Mouse (Mus musculus) limb, embryonic 14.5 days (tissue): ENCODE measurements around the gene Wwp2. TPM values are rescaled to one million over a fixed set of nuclear protein-coding genes. Genes with fewer than 3 reads are reported as not detected.

Source experiments
- ATAC-seq: fragments of 200-750 bp; cut with Nextera tagmentation; 2 replicates; pipeline ENCODE4 v1.8.0; 2017; ENCODE audit warnings: low read depth, moderate number of reproducible peaks, moderate TSS enrichment; ENCODE audit not compliant: low FRiP score
- DNase-seq: peaks from one replicate; pipeline ENCODE4 v3.0.0-alpha.2; 2015; ENCODE audit warnings: low spot score
- H3K27ac ChIP-seq: fragments of 300-500 bp; sonication (generic); replicated peaks from 2 replicates; pipeline ENCODE4 v1.5.1; 2014; ENCODE audit warnings: low read depth, mild to moderate bottlenecking, low read length, moderate library complexity, mixed read lengths
- H3K27me3 ChIP-seq: fragments of 300-500 bp; sonication (generic); 2 replicates; pipeline ENCODE4 v1.6.1; 2014; ENCODE audit warnings: low read length, mixed read lengths; ENCODE audit not compliant: control insufficient read depth, insufficient read depth
- H3K36me3 ChIP-seq: fragments of 300-500 bp; sonication (generic); 2 replicates; pipeline ENCODE4 v1.6.1; 2014; ENCODE audit warnings: mild to moderate bottlenecking, low read length, moderate library complexity, mixed read lengths; ENCODE audit not compliant: control insufficient read depth, insufficient read depth
- H3K4me1 ChIP-seq: fragments of 300-500 bp; sonication (generic); 2 replicates; pipeline ENCODE4 v1.6.1; 2014; ENCODE audit warnings: antibody characterized with exemption, low read length, mixed read lengths; ENCODE audit not compliant: control insufficient read depth, insufficient read depth
- H3K4me2 ChIP-seq: fragments of 300-500 bp; sonication (generic); replicated peaks from 2 replicates; pipeline ENCODE4 v1.6.1; 2014; ENCODE audit warnings: low read depth, mild to moderate bottlenecking, low read length, moderate library complexity; ENCODE audit not compliant: severe bottlenecking
- H3K4me3 ChIP-seq: fragments of 300-500 bp; sonication (generic); replicated peaks from 2 replicates; pipeline ENCODE4 v1.5.1; 2014; ENCODE audit warnings: low read length
- H3K9ac ChIP-seq: fragments of 300-500 bp; sonication (generic); 2 replicates; pipeline ENCODE4 v1.6.1; 2014; ENCODE audit warnings: mild to moderate bottlenecking, low read depth, low read length, moderate library complexity; ENCODE audit not compliant: severe bottlenecking
- H3K9me3 ChIP-seq: fragments of 300-500 bp; sonication (generic); 2 replicates; pipeline ENCODE4 v1.6.1; 2016; ENCODE audit warnings: low read length; ENCODE audit not compliant: control insufficient read depth
- POLR2A ChIP-seq: fragments of 200-500 bp; IDR thresholded peaks from 2 replicates; pipeline ENCODE4 v1.8.0; 2012; ENCODE audit warnings: inconsistent platforms, mild to moderate bottlenecking, moderate library complexity, borderline replicate concordance; ENCODE audit not compliant: insufficient read depth, insufficient read length; ENCODE audit errors: extremely low read depth
- WGBS: fragments of 180-500 bp; shearing (Covaris S2); extraction: QIAGEN DNeasy Blood & Tissue Kit; methylation state at CpG from one replicate; pipeline ENCODE4 v1.1.7; 2014; 5-methylcytosine and 5-hydroxymethylcytosine counted together
- polyA plus RNA-seq, 2 experiments: library from polyadenylated mRNA; depleted of rRNA in 1 of 2; stranded (reverse) in 1 of 2; unstranded in 1 of 2; fragments of >200 nt; fragmentation: Nextera tagmentation in 1 of 2; extraction: Ambion mirVana in 1 of 2; gene quantifications; 2 replicates each; pipeline versions ENCODE4 v1.2.1 to v1.2.3; 2012 to 2014

Gene Wwp2
- 315 and 409 TPM in 2 replicates for polyA plus RNA-seq (2012; rRNA removed)
- polyA plus RNA-seq (2014; fragmentation: Nextera tagmentation; extraction: Ambion mirVana), result 153 and 200 TPM in 2 replicates

DNA sequence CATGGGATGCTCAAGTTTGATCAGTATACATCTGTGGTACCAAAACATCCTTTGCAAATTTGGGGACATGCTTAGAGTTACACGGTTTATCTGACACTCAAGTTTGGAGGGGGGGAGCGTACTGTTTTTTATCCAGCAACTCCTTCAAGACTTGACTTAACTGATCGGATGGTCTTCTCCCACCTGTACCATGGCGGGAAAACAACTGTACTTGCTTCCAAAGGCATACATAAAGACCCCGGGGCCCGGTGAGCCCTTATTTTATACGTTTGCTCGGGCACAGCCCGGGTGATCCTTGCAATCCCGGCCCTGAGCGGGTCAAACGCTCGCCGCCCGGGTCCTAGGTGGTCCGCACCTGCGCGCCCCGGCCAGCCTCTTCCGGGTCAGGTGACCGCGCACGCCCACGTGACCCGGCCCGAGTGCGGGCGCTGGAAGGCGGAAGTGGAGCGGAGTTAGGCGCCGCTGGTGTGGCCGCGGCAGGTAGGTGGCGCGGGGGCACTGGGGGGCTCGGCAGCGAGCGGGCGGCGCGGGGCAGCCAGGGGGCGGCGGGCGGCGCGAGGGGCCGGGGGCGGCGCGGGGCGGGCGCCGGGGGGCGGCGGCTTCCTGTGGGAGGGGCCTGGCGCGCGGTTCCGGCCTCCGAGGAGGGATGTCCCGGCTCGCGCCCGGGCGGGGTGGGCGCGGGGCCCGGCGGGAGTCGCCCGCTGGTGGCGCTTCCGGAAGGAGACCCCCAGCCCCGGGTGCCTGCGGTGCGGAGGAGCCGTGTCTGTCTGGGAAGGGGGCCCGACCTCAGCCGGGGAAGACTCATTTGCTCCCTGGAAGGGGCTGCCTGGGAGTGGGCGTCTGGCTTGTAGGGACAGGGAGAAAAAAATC, at the start of gene Wwp2:
Wwp2 (plus strand) TSS at position 404 of the 870 bp plus-strand sequence.
- H3K27me3 ChIP-seq, result no peaks in the 10 kb centered on the region
- ATAC-seq (peak; percentile 91), DNase-seq (peak; percentile 69)
- peak within 1 kb of the TSS; percentile 75 for H3K4me2 ChIP-seq
- H3K4me1 ChIP-seq, result peaks cover 11% of the 10 kb centered on the region
- peak within 1 kb of the TSS; percentile 89 for H3K27ac ChIP-seq
- peak within 1 kb of the TSS; percentile 91 for H3K4me3 ChIP-seq
- WGBS, result under 1% methylated on average over 56 of the region's 81 CpGs
- H3K9me3 ChIP-seq, result no peaks in the 10 kb centered on the region
- H3K36me3 ChIP-seq, result no peaks in the 10 kb centered on the region
- peak within 1 kb of the TSS; percentile 83 for H3K9ac ChIP-seq
- TF ChIP-seq POLR2A, result peak; percentile 73; the same call in 1 of the 2 replicates

DNA sequence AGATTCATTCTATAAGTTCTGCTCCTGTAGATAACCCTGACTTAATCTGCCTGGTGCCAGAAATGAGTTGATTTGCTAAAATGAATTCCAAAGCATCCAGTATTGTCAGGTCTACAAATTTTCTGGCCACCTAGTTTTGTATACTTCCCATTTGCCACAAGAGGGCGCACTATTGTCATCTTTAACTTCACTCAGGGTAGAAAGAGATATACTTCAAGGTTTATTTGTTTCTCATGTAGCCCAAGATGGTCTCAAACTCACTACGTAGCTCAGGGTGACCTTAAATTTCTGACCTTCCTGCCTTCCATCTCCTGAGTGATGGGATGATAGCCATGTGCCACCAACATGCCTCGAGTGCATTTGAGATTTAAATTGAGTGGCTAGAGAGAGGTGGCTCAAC, 49.5 kb upstream of the Wwp2 start:
- TF ChIP-seq POLR2A, result no peak
- Histone ChIP-seq H3K9me3 (no peaks in the 10 kb centered on the region), H3K4me1 (peaks cover 18% of the 10 kb centered on the region), H3K9ac (no peak overlapping the region), H3K36me3 (no peaks in the 10 kb centered on the region), H3K4me2 (no peak overlapping the region), H3K4me3 (no peak overlapping the region), H3K27ac (no peak overlapping the region), H3K27me3 (no peaks in the 10 kb centered on the region)
- no peak for ATAC-seq
- DNase-seq, result peak; percentile 54
- 29% methylated on average over 3 of the region's 3 CpGs for WGBS

DNA sequence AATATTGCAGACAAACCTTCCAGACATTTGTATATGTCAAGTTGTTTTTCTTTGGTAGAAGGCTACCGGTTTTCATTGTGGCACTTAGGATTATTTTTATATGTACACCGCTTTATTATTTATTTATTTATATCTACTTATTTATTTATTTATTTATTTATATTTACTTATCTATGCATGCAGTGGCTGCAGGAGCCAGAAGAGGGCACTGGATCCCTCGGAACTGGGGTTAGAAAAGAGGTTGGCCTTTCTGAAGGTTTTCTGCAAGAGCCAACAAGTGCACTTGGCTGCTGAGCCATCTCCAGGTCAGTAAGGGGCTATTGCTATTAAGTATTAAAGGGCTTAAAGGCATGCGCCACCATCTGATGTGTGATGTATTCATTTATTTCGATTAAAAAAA, 48.3 kb upstream of the Wwp2 start:
- Histone ChIP-seq H3K4me2 (no peak overlapping the region), H3K27me3 (no peaks in the 10 kb centered on the region), H3K4me1 (peaks cover 18% of the 10 kb centered on the region), H3K27ac (no peak overlapping the region), H3K9me3 (no peaks in the 10 kb centered on the region), H3K4me3 (no peak overlapping the region), H3K9ac (no peak overlapping the region), H3K36me3 (no peaks in the 10 kb centered on the region)
- no peak for TF ChIP-seq POLR2A
- 53% methylated on average over 5 of the region's 5 CpGs for WGBS
- no peak for ATAC-seq
- no peak for DNase-seq

DNA sequence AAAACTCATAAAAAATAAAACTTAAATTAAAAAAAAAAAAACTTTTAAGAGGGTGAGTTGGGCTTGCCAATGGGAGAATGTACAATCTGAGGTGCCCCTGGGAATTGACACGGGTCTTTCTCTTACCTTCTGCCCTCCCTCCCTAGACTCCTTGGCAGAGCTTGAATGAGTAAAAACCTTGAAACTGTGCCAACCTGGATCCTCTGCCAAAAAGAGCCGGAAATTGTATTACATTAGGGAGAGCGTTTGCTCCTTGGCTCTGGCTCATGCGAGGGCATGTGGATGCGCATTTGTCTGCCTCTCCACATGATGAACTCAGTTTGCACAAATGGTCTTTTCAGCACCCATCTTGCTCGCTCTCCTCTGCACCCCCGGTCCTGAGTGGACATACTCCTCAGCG, 46.6 kb upstream of the Wwp2 start:
- Histone ChIP-seq H3K4me3 (no peak overlapping the region), H3K36me3 (no peaks in the 10 kb centered on the region), H3K27me3 (no peaks in the 10 kb centered on the region), H3K27ac (no peak overlapping the region), H3K4me2 (no peak overlapping the region), H3K9ac (no peak overlapping the region), H3K9me3 (no peaks in the 10 kb centered on the region), H3K4me1 (peaks cover 18% of the 10 kb centered on the region)
- ATAC-seq (peak; percentile 51; the same call in 1 of the 2 replicates), DNase-seq (peak; percentile 84)
- 48% methylated on average over 8 of the region's 8 CpGs for WGBS
- TF ChIP-seq POLR2A, result no peak

DNA sequence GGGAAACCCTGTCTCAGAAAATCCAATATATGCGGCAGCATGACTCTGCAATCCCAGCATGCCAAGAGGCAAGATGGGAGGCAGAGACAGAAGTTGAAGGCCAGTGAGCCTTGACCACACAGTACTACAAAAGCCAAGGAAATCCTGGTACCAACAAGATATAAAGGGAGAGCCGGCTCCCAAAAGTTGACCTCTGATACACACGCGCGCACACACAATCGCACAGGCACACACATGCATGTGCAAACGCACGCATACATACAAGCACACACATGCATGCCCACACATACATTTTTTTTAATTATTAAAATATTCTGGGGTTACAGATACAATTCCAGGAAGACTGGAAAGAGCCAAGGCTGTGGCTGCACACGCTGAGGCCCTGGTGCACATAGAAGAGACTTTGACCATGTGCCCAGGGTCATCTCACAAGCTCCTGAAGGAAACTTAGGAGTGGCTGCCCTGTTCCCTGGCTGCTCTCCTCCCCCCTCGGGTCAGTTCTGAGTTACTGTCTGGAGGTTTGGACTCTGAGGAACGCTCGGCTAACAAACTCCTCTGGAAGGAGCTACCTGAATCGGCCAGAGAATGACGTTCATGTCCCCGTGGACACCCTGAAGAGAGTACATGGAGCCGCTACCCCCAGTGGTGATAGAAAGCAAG, 45.6 kb upstream of the Wwp2 start:
- peaks cover 18% of the 10 kb centered on the region for H3K4me1 ChIP-seq
- no peaks in the 10 kb centered on the region for H3K36me3 ChIP-seq
- ATAC-seq, result no peak
- no peaks in the 10 kb centered on the region for H3K9me3 ChIP-seq
- H3K9ac ChIP-seq, result no peak overlapping the region
- TF ChIP-seq POLR2A, result no peak
- H3K4me2 ChIP-seq, result no peak overlapping the region
- H3K27ac ChIP-seq, result no peak overlapping the region
- H3K27me3 ChIP-seq, result no peaks in the 10 kb centered on the region
- whole genome bisulfite sequencing, result 93% methylated on average over 16 of the region's 16 CpGs
- no peak for DNase-seq
- H3K4me3 ChIP-seq, result no peak overlapping the region
